Mouse (Mus musculus) erythroblast, embryonic 14.5 days (primary cell): ENCODE data around the gene Gm35549.

Source experiments
- GATA1 ChIP-seq: IDR thresholded peaks from 2 replicates; pipeline ENCODE4 v1.6.1; 2012; ENCODE audit warnings: low read length, inconsistent platforms, mixed read lengths
- TAL1 ChIP-seq: IDR thresholded peaks from 3 replicates; pipeline ENCODE4 v1.6.1; 2012; ENCODE audit warnings: low read length, inconsistent platforms, mixed read lengths

GRCm38 (mm10) chr9:122860752-122861151, 16.9 kb upstream of the Gm35549 start:
- TF ChIP-seq GATA1 = no peak
- TF ChIP-seq TAL1 = no peak
